Mouse (Mus musculus): ENCODE measurements around the gene Ajm1. TPM values are rescaled to one million over a fixed set of nuclear protein-coding genes. Genes with fewer than 3 reads are reported as not detected.

Gene Ajm1
- 0.19 and 0.46 TPM in 2 replicates for polyA plus RNA-seq (2014; fragmentation: Nextera tagmentation; extraction: Ambion mirVana)

GRCm38 (mm10) chr2:25581294-25581864, at the start of gene Ajm1:
TSS of gene Ajm1 (minus strand) at chr2:25581757.
- Histone ChIP-seq H3K27me3 (ENCODE audit: control insufficient read depth, insufficient read depth, low read length) (peaks cover 50% of the 10 kb centered on the region), H3K9ac (ENCODE audit: low read length) (no peak within 1 kb of the TSS), H3K4me1 (ENCODE audit: control insufficient read depth, insufficient read depth, low read length) (peaks cover 26% of the 10 kb centered on the region), H3K36me3 (ENCODE audit: control insufficient read depth, insufficient read depth, low read length) (peaks cover 7% of the 10 kb centered on the region; the same call in 1 of the 2 replicates), H3K27ac (ENCODE audit: low read depth, low read length) (no peak within 1 kb of the TSS), H3K4me2 (ENCODE audit: low read depth) (peak within 1 kb of the TSS; percentile 44), H3K4me3 (ENCODE audit: low read depth, low read length) (peak within 1 kb of the TSS; percentile 28; the same call in 1 of the 2 replicates), H3K9me3 (ENCODE audit: control insufficient read depth, low read length) (no peaks in the 10 kb centered on the region)
- ATAC-seq (ENCODE audit: insufficient read depth, low FRiP score, low TSS enrichment) = peak; percentile 62
- peak; percentile 69 for DNase-seq (ENCODE audit: low spot score)
- WGBS = 7% methylated on average over 19 of the region's 19 CpGs

- DNase-seq (ENCODE audit: low spot score) (no peak), ATAC-seq (ENCODE audit: insufficient read depth, low FRiP score, low TSS enrichment) (no peak)
- H3K36me3 ChIP-seq (ENCODE audit: control insufficient read depth, insufficient read depth, low read length) = no peaks in the 10 kb centered on the region
- H3K9ac ChIP-seq (ENCODE audit: low read length) = no peak overlapping the region
- H3K4me3 ChIP-seq (ENCODE audit: low read depth, low read length) = no peak overlapping the region
- H3K27me3 ChIP-seq (ENCODE audit: control insufficient read depth, insufficient read depth, low read length) = no peaks in the 10 kb centered on the region
- H3K27ac ChIP-seq (ENCODE audit: low read depth, low read length) = no peak overlapping the region
- H3K4me1 ChIP-seq (ENCODE audit: control insufficient read depth, insufficient read depth, low read length) = no peaks in the 10 kb centered on the region
- 38% methylated on average over 4 of the region's 4 CpGs for WGBS
- H3K9me3 ChIP-seq (ENCODE audit: control insufficient read depth, low read length) = no peaks in the 10 kb centered on the region
- no peak overlapping the region for H3K4me2 ChIP-seq (ENCODE audit: low read depth)
Observed at GRCm38 (mm10) chr2:25628738-25629137, 47.2 kb upstream of the Ajm1 start.

- no peak for ATAC-seq (ENCODE audit: insufficient read depth, low FRiP score, low TSS enrichment)
- Histone ChIP-seq H3K9me3 (ENCODE audit: control insufficient read depth, low read length) (no peaks in the 10 kb centered on the region), H3K36me3 (ENCODE audit: control insufficient read depth, insufficient read depth, low read length) (no peaks in the 10 kb centered on the region), H3K27ac (ENCODE audit: low read depth, low read length) (no peak within 1 kb of the TSS), H3K27me3 (ENCODE audit: control insufficient read depth, insufficient read depth, low read length) (no peaks in the 10 kb centered on the region), H3K4me1 (ENCODE audit: control insufficient read depth, insufficient read depth, low read length) (no peaks in the 10 kb centered on the region), H3K4me3 (ENCODE audit: low read depth, low read length) (no peak within 1 kb of the TSS), H3K9ac (ENCODE audit: low read length) (no peak within 1 kb of the TSS), H3K4me2 (ENCODE audit: low read depth) (no peak within 1 kb of the TSS)
- 77% methylated on average over 6 of the region's 6 CpGs for WGBS
- DNase-seq (ENCODE audit: low spot score) = no peak
Observed at GRCm38 (mm10) chr2:25627811-25628210, 46.3 kb upstream of the Ajm1 start, which contains the start of gene Fcna. TSS of gene Fcna (minus strand) at chr2:25628030.

- ATAC-seq (ENCODE audit: insufficient read depth, low FRiP score, low TSS enrichment) = no peak
- Histone ChIP-seq H3K4me3 (ENCODE audit: low read depth, low read length) (no peak overlapping the region), H3K27me3 (ENCODE audit: control insufficient read depth, insufficient read depth, low read length) (no peaks in the 10 kb centered on the region), H3K9ac (ENCODE audit: low read length) (no peak overlapping the region), H3K4me1 (ENCODE audit: control insufficient read depth, insufficient read depth, low read length) (no peaks in the 10 kb centered on the region), H3K9me3 (ENCODE audit: control insufficient read depth, low read length) (no peaks in the 10 kb centered on the region), H3K4me2 (ENCODE audit: low read depth) (no peak overlapping the region), H3K27ac (ENCODE audit: low read depth, low read length) (no peak overlapping the region), H3K36me3 (ENCODE audit: control insufficient read depth, insufficient read depth, low read length) (no peaks in the 10 kb centered on the region)
- WGBS = 56% methylated on average over 5 of the region's 5 CpGs
- DNase-seq (ENCODE audit: low spot score) = no peak
Observed at GRCm38 (mm10) chr2:25625986-25626385, 44.4 kb upstream of the Ajm1 start.

GRCm38 (mm10) chr2:25621229-25622200, 40.0 kb upstream of the Ajm1 start, which contains the start of gene Tmem141:
TSS of gene Tmem141 (minus strand) at chr2:25622005.
- Histone ChIP-seq H3K27me3 (ENCODE audit: control insufficient read depth, insufficient read depth, low read length) (peaks cover 8% of the 10 kb centered on the region), H3K4me1 (ENCODE audit: control insufficient read depth, insufficient read depth, low read length) (no peaks in the 10 kb centered on the region), H3K4me2 (ENCODE audit: low read depth) (peak within 1 kb of the TSS; percentile 69), H3K9me3 (ENCODE audit: control insufficient read depth, low read length) (no peaks in the 10 kb centered on the region), H3K27ac (ENCODE audit: low read depth, low read length) (no peak within 1 kb of the TSS), H3K36me3 (ENCODE audit: control insufficient read depth, insufficient read depth, low read length) (no peaks in the 10 kb centered on the region), H3K4me3 (ENCODE audit: low read depth, low read length) (peak within 1 kb of the TSS; percentile 35), H3K9ac (ENCODE audit: low read length) (peak within 1 kb of the TSS; percentile 52)
- DNase-seq (ENCODE audit: low spot score) (peak; percentile 86), ATAC-seq (ENCODE audit: insufficient read depth, low FRiP score, low TSS enrichment) (peak; percentile 93)
- 5% methylated on average over 33 of the region's 34 CpGs for WGBS

GRCm38 (mm10) chr2:25620852-25621228, 39.3 kb upstream of the Ajm1 start:
- no peak for DNase-seq (ENCODE audit: low spot score)
- Histone ChIP-seq H3K4me1 (ENCODE audit: control insufficient read depth, insufficient read depth, low read length) (no peaks in the 10 kb centered on the region), H3K9me3 (ENCODE audit: control insufficient read depth, low read length) (no peaks in the 10 kb centered on the region), H3K27me3 (ENCODE audit: control insufficient read depth, insufficient read depth, low read length) (peaks cover 15% of the 10 kb centered on the region), H3K36me3 (ENCODE audit: control insufficient read depth, insufficient read depth, low read length) (no peaks in the 10 kb centered on the region), H3K27ac (ENCODE audit: low read depth, low read length) (no peak overlapping the region), H3K4me3 (ENCODE audit: low read depth, low read length) (no peak overlapping the region), H3K4me2 (ENCODE audit: low read depth) (peak overlapping the region; percentile 69; the same call in 1 of the 2 replicates), H3K9ac (ENCODE audit: low read length) (no peak overlapping the region)
- ATAC-seq (ENCODE audit: insufficient read depth, low FRiP score, low TSS enrichment) = no peak
- 91% methylated on average over 4 of the region's 4 CpGs for WGBS

- DNase-seq (ENCODE audit: low spot score) (no peak), ATAC-seq (ENCODE audit: insufficient read depth, low FRiP score, low TSS enrichment) (no peak)
- Histone ChIP-seq H3K4me3 (ENCODE audit: low read depth, low read length) (no peak overlapping the region), H3K9ac (ENCODE audit: low read length) (no peak overlapping the region), H3K27me3 (ENCODE audit: control insufficient read depth, insufficient read depth, low read length) (peaks cover 19% of the 10 kb centered on the region), H3K4me2 (ENCODE audit: low read depth) (no peak overlapping the region), H3K36me3 (ENCODE audit: control insufficient read depth, insufficient read depth, low read length) (no peaks in the 10 kb centered on the region), H3K9me3 (ENCODE audit: control insufficient read depth, low read length) (no peaks in the 10 kb centered on the region), H3K27ac (ENCODE audit: low read depth, low read length) (no peak overlapping the region), H3K4me1 (ENCODE audit: control insufficient read depth, insufficient read depth, low read length) (no peaks in the 10 kb centered on the region)
- WGBS = 89% methylated on average over 6 of the region's 6 CpGs
Observed at GRCm38 (mm10) chr2:25620386-25620785, 38.8 kb upstream of the Ajm1 start.

GRCm38 (mm10) chr2:25617578-25617977, 36.0 kb upstream of the Ajm1 start, which contains the start of gene Ccdc183:
TSS of gene Ccdc183 (minus strand) at chr2:25617678.
- H3K4me3 ChIP-seq (ENCODE audit: low read depth, low read length) = no peak within 1 kb of the TSS

More at GRCm38 (mm10) chr2:25617578-25617977, 36.0 kb upstream of the Ajm1 start, which contains the start of gene Ccdc183:
- DNase-seq (ENCODE audit: low spot score) (no peak), ATAC-seq (ENCODE audit: insufficient read depth, low FRiP score, low TSS enrichment) (no peak)
- Histone ChIP-seq H3K4me2 (ENCODE audit: low read depth) (no peak within 1 kb of the TSS), H3K9me3 (ENCODE audit: control insufficient read depth, low read length) (no peaks in the 10 kb centered on the region), H3K27me3 (ENCODE audit: control insufficient read depth, insufficient read depth, low read length) (peaks cover 22% of the 10 kb centered on the region), H3K27ac (ENCODE audit: low read depth, low read length) (no peak within 1 kb of the TSS), H3K9ac (ENCODE audit: low read length) (no peak within 1 kb of the TSS), H3K4me1 (ENCODE audit: control insufficient read depth, insufficient read depth, low read length) (no peaks in the 10 kb centered on the region), H3K36me3 (ENCODE audit: control insufficient read depth, insufficient read depth, low read length) (no peaks in the 10 kb centered on the region)
- WGBS = 76% methylated on average over 3 of the region's 3 CpGs
